Mouse (Mus musculus): ENCODE measurements around the gene Gsdmc4. TPM values are rescaled to one million over a fixed set of nuclear protein-coding genes. Genes with fewer than 3 reads are reported as not detected.
"Not testable (repeated sequence)": the region's sequence is repeated elsewhere in the genome, so short reads cannot be mapped to it uniquely, and the experiment has no call there.

The Gsdmc4 gene
- polyA plus RNA-seq, 1 experiment = not detected

DNA sequence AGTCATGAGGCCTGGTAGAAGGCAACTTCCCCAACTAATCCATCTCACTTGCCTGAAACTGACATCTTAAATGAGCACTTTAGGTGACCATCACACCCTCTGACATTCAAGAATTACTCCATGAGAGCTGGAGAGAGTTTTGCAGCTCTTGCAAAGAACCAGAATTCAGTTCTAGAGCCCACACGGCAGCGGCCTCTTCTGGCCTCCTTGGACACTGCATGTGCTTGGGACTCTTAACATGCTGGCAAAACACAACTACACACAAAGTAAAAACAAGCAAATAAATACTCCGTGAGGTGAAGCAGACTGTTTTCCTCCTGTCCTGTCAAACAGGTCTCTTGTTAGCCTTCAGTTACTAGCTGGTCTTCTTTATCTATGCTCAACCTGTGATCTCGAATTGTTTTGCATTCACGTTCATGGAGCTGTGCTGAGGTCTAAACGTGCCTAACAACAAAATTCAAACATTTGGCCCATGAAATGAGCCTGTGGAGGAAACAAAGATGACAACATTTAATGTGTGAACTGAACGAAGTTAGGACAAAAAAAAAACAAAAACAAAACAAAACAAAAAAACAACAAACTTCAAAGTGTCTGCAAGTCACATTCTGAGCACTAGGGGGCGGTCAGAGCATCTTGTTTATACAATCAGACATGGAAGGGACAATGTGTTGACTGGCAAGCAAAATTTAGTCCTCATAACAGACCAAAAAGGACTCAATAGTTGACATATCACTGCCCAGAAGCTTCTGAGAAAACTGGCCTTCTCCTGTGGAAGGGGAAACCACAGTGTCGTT, 16.3 kb downstream of the Gsdmc4 start:
- peak; percentile 68 for TF ChIP-seq CTCF (IDR thresholded peaks at IDR 0.05; ENCODE audit: low read depth, low read length)
- not testable (repeated sequence) for H3K36me3 ChIP-seq (ENCODE audit: control insufficient read depth, insufficient read depth, low read length, poor library complexity, severe bottlenecking)

DNA sequence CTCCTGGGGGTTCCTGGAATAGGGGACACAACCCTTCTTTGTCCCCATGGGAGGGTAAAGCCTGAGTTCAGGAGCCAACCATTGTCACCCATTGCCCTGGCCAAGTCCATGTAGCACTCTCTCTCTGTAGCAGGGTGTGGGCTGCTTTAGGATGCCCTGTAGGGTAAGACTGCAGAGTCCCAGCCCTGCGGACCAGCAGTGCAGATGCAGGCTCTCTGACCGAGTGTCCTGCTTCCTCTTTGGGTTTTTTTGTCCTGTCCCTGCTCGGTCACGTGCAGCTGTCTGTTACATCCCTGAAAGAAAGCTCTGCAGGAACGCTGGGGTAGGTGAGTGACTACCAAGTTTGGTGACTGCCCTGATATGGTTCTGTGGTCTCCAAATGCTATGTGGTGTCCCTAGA, 23.7 kb downstream of the Gsdmc4 start:
- H3K4me3 ChIP-seq (ENCODE audit: low read depth, low read length); H3K27ac ChIP-seq (ENCODE audit: insufficient read depth, low read length); H3K4me1 ChIP-seq (ENCODE audit: control insufficient read depth, insufficient read depth, low read length); H3K36me3 ChIP-seq (ENCODE audit: control insufficient read depth, insufficient read depth, low read length, poor library complexity, severe bottlenecking); H3K27me3 ChIP-seq (ENCODE audit: control insufficient read depth, insufficient read depth, low read length, poor library complexity, severe bottlenecking); H3K9ac ChIP-seq (ENCODE audit: low read depth, poor library complexity, severe bottlenecking); H3K9me3 ChIP-seq (replicated peaks; ENCODE audit: control insufficient read depth, insufficient read depth, low read length, poor library complexity, severe bottlenecking): not testable (repeated sequence)

More for the DNA sequence above, 16.3 kb downstream of the Gsdmc4 start:
- H3K9me3 ChIP-seq (replicated peaks; ENCODE audit: control insufficient read depth, insufficient read depth, low read length, poor library complexity, severe bottlenecking); H3K9ac ChIP-seq (ENCODE audit: low read depth, poor library complexity, severe bottlenecking); H3K27ac ChIP-seq (ENCODE audit: insufficient read depth, low read length); H3K4me1 ChIP-seq (ENCODE audit: control insufficient read depth, insufficient read depth, low read length); H3K4me3 ChIP-seq (ENCODE audit: low read depth, low read length); H3K27me3 ChIP-seq (ENCODE audit: control insufficient read depth, insufficient read depth, low read length, poor library complexity, severe bottlenecking): not testable (repeated sequence)

DNA sequence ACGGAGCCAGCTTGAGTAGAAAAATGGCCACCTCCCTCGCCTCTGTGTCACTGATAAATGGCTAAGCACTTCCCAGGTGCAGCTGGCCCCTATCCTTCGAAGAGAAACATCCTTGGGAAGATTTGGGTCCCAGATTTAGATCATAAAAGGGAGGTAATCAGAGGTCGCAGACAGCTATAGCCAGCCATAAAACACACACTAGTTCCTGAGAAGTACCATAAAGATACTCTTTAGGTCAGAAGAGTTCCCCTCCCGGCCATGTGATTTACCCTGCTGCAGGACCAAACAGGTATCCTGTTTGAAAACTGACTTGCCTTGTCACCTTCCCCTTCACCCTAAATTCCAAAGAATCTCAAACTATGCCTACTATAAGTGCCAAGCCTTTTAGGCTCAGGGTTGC, 24.1 kb downstream of the Gsdmc4 start:
- not testable (repeated sequence) for H3K4me1 ChIP-seq (ENCODE audit: control insufficient read depth, insufficient read depth, low read length); H3K27me3 ChIP-seq (ENCODE audit: control insufficient read depth, insufficient read depth, low read length, poor library complexity, severe bottlenecking); H3K4me3 ChIP-seq (ENCODE audit: low read depth, low read length); H3K27ac ChIP-seq (ENCODE audit: insufficient read depth, low read length); H3K36me3 ChIP-seq (ENCODE audit: control insufficient read depth, insufficient read depth, low read length, poor library complexity, severe bottlenecking); H3K9me3 ChIP-seq (replicated peaks; ENCODE audit: control insufficient read depth, insufficient read depth, low read length, poor library complexity, severe bottlenecking); H3K9ac ChIP-seq (ENCODE audit: low read depth, poor library complexity, severe bottlenecking)

DNA sequence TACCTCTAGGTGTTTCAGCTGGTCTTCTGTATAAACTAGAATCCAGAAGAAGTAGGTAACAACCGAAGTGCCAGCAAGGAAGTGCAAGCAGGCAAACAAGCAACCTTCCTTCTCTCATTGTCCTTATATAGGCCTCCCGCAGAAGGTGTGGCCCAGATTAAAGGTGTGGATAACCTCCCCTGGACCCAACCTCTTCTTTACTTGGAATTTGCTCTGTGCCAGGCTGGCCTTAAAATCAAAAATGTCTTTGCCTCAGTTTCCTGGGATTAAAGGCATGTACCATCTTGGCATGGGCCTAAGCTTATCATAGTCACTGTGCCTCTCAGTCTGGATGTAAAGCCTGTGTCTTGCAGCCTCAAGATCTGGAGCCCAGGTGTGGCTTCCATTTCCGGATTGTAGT, 33.6 kb downstream of the Gsdmc4 start, which contains the start of gene Gsdmc3:
TSS of gene Gsdmc3 (minus strand) at position 101 of the 400 bp plus-strand sequence.
- H3K27me3 ChIP-seq (ENCODE audit: control insufficient read depth, insufficient read depth, low read length, poor library complexity, severe bottlenecking); H3K4me1 ChIP-seq (ENCODE audit: control insufficient read depth, insufficient read depth, low read length); H3K9ac ChIP-seq (ENCODE audit: low read depth, poor library complexity, severe bottlenecking); H3K27ac ChIP-seq (ENCODE audit: insufficient read depth, low read length); H3K36me3 ChIP-seq (ENCODE audit: control insufficient read depth, insufficient read depth, low read length, poor library complexity, severe bottlenecking); H3K9me3 ChIP-seq (replicated peaks; ENCODE audit: control insufficient read depth, insufficient read depth, low read length, poor library complexity, severe bottlenecking); H3K4me3 ChIP-seq (ENCODE audit: low read depth, low read length): not testable (repeated sequence)

DNA sequence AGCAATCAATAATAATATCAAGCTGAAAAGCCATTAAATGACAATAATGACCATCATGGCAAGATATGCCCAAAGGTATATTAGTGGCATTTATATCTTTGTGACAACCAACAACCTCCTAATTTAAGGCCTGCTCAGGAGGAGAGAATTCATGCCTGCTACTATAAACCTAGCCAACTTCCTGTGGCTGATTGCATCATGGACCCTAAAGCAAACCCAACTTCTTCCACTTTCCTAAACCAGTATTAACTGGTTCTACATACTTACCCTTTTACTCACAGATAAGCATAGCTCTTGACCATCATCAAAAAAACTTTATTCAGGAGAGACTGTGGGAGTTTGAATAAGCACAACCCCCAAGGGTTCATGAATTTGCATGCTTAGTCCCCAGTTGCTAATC, 35.9 kb downstream of the Gsdmc4 start:
- not testable (repeated sequence) for H3K9me3 ChIP-seq (replicated peaks; ENCODE audit: control insufficient read depth, insufficient read depth, low read length, poor library complexity, severe bottlenecking); H3K9ac ChIP-seq (ENCODE audit: low read depth, poor library complexity, severe bottlenecking); H3K4me1 ChIP-seq (ENCODE audit: control insufficient read depth, insufficient read depth, low read length); H3K36me3 ChIP-seq (ENCODE audit: control insufficient read depth, insufficient read depth, low read length, poor library complexity, severe bottlenecking); H3K4me3 ChIP-seq (ENCODE audit: low read depth, low read length); H3K27me3 ChIP-seq (ENCODE audit: control insufficient read depth, insufficient read depth, low read length, poor library complexity, severe bottlenecking); H3K27ac ChIP-seq (ENCODE audit: insufficient read depth, low read length)

DNA sequence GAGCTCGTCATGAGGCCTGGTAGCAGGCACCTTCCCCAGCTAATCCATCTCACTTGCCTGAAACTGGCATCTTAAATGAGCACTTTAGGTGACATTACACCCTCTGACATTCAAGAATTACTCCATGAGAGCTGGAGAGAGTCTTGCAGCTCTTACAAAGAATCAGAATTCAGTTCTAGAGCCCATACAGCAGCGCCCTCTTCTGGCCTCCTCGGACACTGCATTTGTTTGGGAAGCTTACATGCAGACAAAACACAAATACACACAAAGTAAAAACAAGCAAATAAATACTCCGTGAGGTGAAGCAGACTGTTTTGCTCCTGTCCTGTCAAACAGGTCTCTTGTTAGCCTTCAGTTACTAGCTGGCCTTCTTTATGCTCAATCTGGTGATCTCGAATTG, 50.1 kb downstream of the Gsdmc4 start:
- not testable (repeated sequence) for H3K4me3 ChIP-seq (ENCODE audit: low read depth, low read length); H3K36me3 ChIP-seq (ENCODE audit: control insufficient read depth, insufficient read depth, low read length, poor library complexity, severe bottlenecking); H3K9me3 ChIP-seq (replicated peaks; ENCODE audit: control insufficient read depth, insufficient read depth, low read length, poor library complexity, severe bottlenecking); H3K27me3 ChIP-seq (ENCODE audit: control insufficient read depth, insufficient read depth, low read length, poor library complexity, severe bottlenecking); H3K4me1 ChIP-seq (ENCODE audit: control insufficient read depth, insufficient read depth, low read length); H3K27ac ChIP-seq (ENCODE audit: insufficient read depth, low read length); H3K9ac ChIP-seq (ENCODE audit: low read depth, poor library complexity, severe bottlenecking)
- TF ChIP-seq CTCF (IDR thresholded peaks at IDR 0.05; ENCODE audit: low read depth, low read length) = peak; percentile 26

Other genes starting within 250 kb of the Gsdmc4 start
- not detected in 2 replicates for gene Gsdmc2, start 67.1 kb downstream of the Gsdmc4 start, polyA plus RNA-seq (2011; ENCODE audit: insufficient read depth, insufficient read length, low read depth, missing spikeins)
- not detected in 2 replicates for gene Gsdmc3, start 33.7 kb downstream of the Gsdmc4 start, polyA plus RNA-seq (2011; ENCODE audit: insufficient read depth, insufficient read length, low read depth, missing spikeins)
- 138 and 142 TPM in 2 replicates for gene Fam49b, start 148.2 kb upstream of the Gsdmc4 start, polyA plus RNA-seq (2011; ENCODE audit: insufficient read depth, insufficient read length, low read depth, missing spikeins)